Mouse (Mus musculus) bone marrow macrophage, adult 2 months (primary cell): ENCODE data around the gene Sh3rf1.

Source experiments
- CTCF ChIP-seq: IDR thresholded peaks from 2 replicates; pipeline ENCODE4 v1.5.1; 2012; ENCODE audit warnings: low read depth, mild to moderate bottlenecking, low read length, moderate library complexity
- POLR2A ChIP-seq: IDR thresholded peaks from 2 replicates; pipeline ENCODE4 v1.6.1; 2012; ENCODE audit warnings: mild to moderate bottlenecking, low read depth, low read length, borderline replicate concordance

GRCm38 (mm10) chr8:61267692-61268091, 44.0 kb downstream of the Sh3rf1 start:
- TF ChIP-seq CTCF (no peak), POLR2A (no peak)
